Mouse (Mus musculus): ENCODE data around the gene Zfp961. TPM values are rescaled to one million over a fixed set of nuclear protein-coding genes. Genes with fewer than 3 reads are reported as not detected.

The Zfp961 gene
- polyA plus RNA-seq, 1 experiment from 2014 or later = 22.7 TPM

- DNase-seq (ENCODE audit: low spot score) (no peak), ATAC-seq (replicated peaks; ENCODE audit: low FRiP score) (no peak)
- Histone ChIP-seq H3K4me2 (no peak overlapping the region), H3K9ac (ENCODE audit: low read depth, low read length) (no peak overlapping the region), H3K27ac (ENCODE audit: low read depth, low read length) (no peak overlapping the region), H3K4me1 (replicated peaks; ENCODE audit: control insufficient read depth, insufficient read depth, low read length) (no peaks in the 10 kb centered on the region), H3K36me3 (ENCODE audit: control insufficient read depth, insufficient read depth, low read length) (peaks cover 33% of the 10 kb centered on the region), H3K4me3 (ENCODE audit: low read depth, low read length) (no peak overlapping the region), H3K27me3 (replicated peaks; ENCODE audit: control insufficient read depth, insufficient read depth, low read length) (no peaks in the 10 kb centered on the region), H3K9me3 (ENCODE audit: control insufficient read depth, low read length) (no peaks in the 10 kb centered on the region; the same call in 1 of the 2 replicates)
- 94% methylated on average over 6 of the region's 6 CpGs for WGBS
Measured at GRCm38 (mm10) chr8:71968636-71969035, 17.8 kb downstream of the Zfp961 start.

GRCm38 (mm10) chr8:71971945-71972344 is 21.1 kb downstream of the Zfp961 start:
- Histone ChIP-seq H3K36me3 (ENCODE audit: control insufficient read depth, insufficient read depth, low read length) (peaks cover 14% of the 10 kb centered on the region), H3K27ac (ENCODE audit: low read depth, low read length) (no peak overlapping the region), H3K4me3 (ENCODE audit: low read depth, low read length) (no peak overlapping the region), H3K9ac (ENCODE audit: low read depth, low read length) (no peak overlapping the region), H3K4me1 (replicated peaks; ENCODE audit: control insufficient read depth, insufficient read depth, low read length) (no peaks in the 10 kb centered on the region), H3K27me3 (replicated peaks; ENCODE audit: control insufficient read depth, insufficient read depth, low read length) (no peaks in the 10 kb centered on the region), H3K4me2 (no peak overlapping the region), H3K9me3 (ENCODE audit: control insufficient read depth, low read length) (no peaks in the 10 kb centered on the region)
- ATAC-seq (replicated peaks; ENCODE audit: low FRiP score) (no peak), DNase-seq (ENCODE audit: low spot score) (peak; percentile 20)
- 68% methylated on average over 1 of the region's 1 CpGs for WGBS

GRCm38 (mm10) chr8:71974211-71974610 is 23.4 kb downstream of the Zfp961 start:
- ATAC-seq (replicated peaks; ENCODE audit: low FRiP score) (no peak), DNase-seq (ENCODE audit: low spot score) (no peak)
- Histone ChIP-seq H3K36me3 (ENCODE audit: control insufficient read depth, insufficient read depth, low read length) (no peaks in the 10 kb centered on the region), H3K4me1 (replicated peaks; ENCODE audit: control insufficient read depth, insufficient read depth, low read length) (no peaks in the 10 kb centered on the region), H3K9me3 (ENCODE audit: control insufficient read depth, low read length) (no peaks in the 10 kb centered on the region), H3K9ac (ENCODE audit: low read depth, low read length) (no peak overlapping the region), H3K27ac (ENCODE audit: low read depth, low read length) (no peak overlapping the region), H3K27me3 (replicated peaks; ENCODE audit: control insufficient read depth, insufficient read depth, low read length) (no peaks in the 10 kb centered on the region), H3K4me3 (ENCODE audit: low read depth, low read length) (no peak overlapping the region), H3K4me2 (no peak overlapping the region)
- 82% methylated on average over 3 of the region's 3 CpGs for WGBS

GRCm38 (mm10) chr8:71981032-71981431 is 30.2 kb downstream of the Zfp961 start:
- Histone ChIP-seq H3K4me2 (no peak overlapping the region), H3K27ac (ENCODE audit: low read depth, low read length) (no peak overlapping the region), H3K36me3 (ENCODE audit: control insufficient read depth, insufficient read depth, low read length) (no peaks in the 10 kb centered on the region), H3K9me3 (ENCODE audit: control insufficient read depth, low read length) (no peaks in the 10 kb centered on the region), H3K27me3 (replicated peaks; ENCODE audit: control insufficient read depth, insufficient read depth, low read length) (no peaks in the 10 kb centered on the region), H3K4me1 (replicated peaks; ENCODE audit: control insufficient read depth, insufficient read depth, low read length) (peaks cover 5% of the 10 kb centered on the region; the same call in 1 of the 2 replicates), H3K9ac (ENCODE audit: low read depth, low read length) (no peak overlapping the region), H3K4me3 (ENCODE audit: low read depth, low read length) (no peak overlapping the region)
- ATAC-seq (replicated peaks; ENCODE audit: low FRiP score) (no peak), DNase-seq (ENCODE audit: low spot score) (peak; percentile 27)
- WGBS = 38% methylated on average over 2 of the region's 2 CpGs

- WGBS = 67% methylated on average over 4 of the region's 4 CpGs
- H3K9ac ChIP-seq (ENCODE audit: low read depth, low read length) = no peak overlapping the region
- no peak overlapping the region for H3K4me2 ChIP-seq
- peaks cover 5% of the 10 kb centered on the region; the same call in 1 of the 2 replicates for H3K4me1 ChIP-seq (replicated peaks; ENCODE audit: control insufficient read depth, insufficient read depth, low read length)
- H3K36me3 ChIP-seq (ENCODE audit: control insufficient read depth, insufficient read depth, low read length) = no peaks in the 10 kb centered on the region
- ATAC-seq (replicated peaks; ENCODE audit: low FRiP score) (no peak), DNase-seq (ENCODE audit: low spot score) (no peak)
- no peak overlapping the region for H3K27ac ChIP-seq (ENCODE audit: low read depth, low read length)
- H3K9me3 ChIP-seq (ENCODE audit: control insufficient read depth, low read length) = no peaks in the 10 kb centered on the region
- H3K4me3 ChIP-seq (ENCODE audit: low read depth, low read length) = no peak overlapping the region
- no peaks in the 10 kb centered on the region for H3K27me3 ChIP-seq (replicated peaks; ENCODE audit: control insufficient read depth, insufficient read depth, low read length)
Measured at GRCm38 (mm10) chr8:71981456-71981855, 30.6 kb downstream of the Zfp961 start.

- H3K9ac ChIP-seq (ENCODE audit: low read depth, low read length) = no peak overlapping the region
- H3K27ac ChIP-seq (ENCODE audit: low read depth, low read length) = no peak overlapping the region
- 65% methylated on average over 4 of the region's 4 CpGs for WGBS
- H3K4me2 ChIP-seq = no peak overlapping the region
- H3K36me3 ChIP-seq (ENCODE audit: control insufficient read depth, insufficient read depth, low read length) = no peaks in the 10 kb centered on the region
- ATAC-seq (replicated peaks; ENCODE audit: low FRiP score) (no peak), DNase-seq (ENCODE audit: low spot score) (no peak)
- no peaks in the 10 kb centered on the region for H3K27me3 ChIP-seq (replicated peaks; ENCODE audit: control insufficient read depth, insufficient read depth, low read length)
- no peaks in the 10 kb centered on the region for H3K9me3 ChIP-seq (ENCODE audit: control insufficient read depth, low read length)
- peaks cover 5% of the 10 kb centered on the region; the same call in 1 of the 2 replicates for H3K4me1 ChIP-seq (replicated peaks; ENCODE audit: control insufficient read depth, insufficient read depth, low read length)
- H3K4me3 ChIP-seq (ENCODE audit: low read depth, low read length) = no peak overlapping the region
Measured at GRCm38 (mm10) chr8:71984601-71985000, 33.8 kb downstream of the Zfp961 start.

GRCm38 (mm10) chr8:71988110-71988866 is 37.5 kb downstream of the Zfp961 start:
- Histone ChIP-seq H3K27me3 (replicated peaks; ENCODE audit: control insufficient read depth, insufficient read depth, low read length) (no peaks in the 10 kb centered on the region), H3K36me3 (ENCODE audit: control insufficient read depth, insufficient read depth, low read length) (no peaks in the 10 kb centered on the region), H3K27ac (ENCODE audit: low read depth, low read length) (no peak overlapping the region), H3K4me2 (peak overlapping the region; percentile 64), H3K4me1 (replicated peaks; ENCODE audit: control insufficient read depth, insufficient read depth, low read length) (no peaks in the 10 kb centered on the region), H3K4me3 (ENCODE audit: low read depth, low read length) (peak overlapping the region; percentile 44), H3K9ac (ENCODE audit: low read depth, low read length) (peak overlapping the region; percentile 53; the same call in 1 of the 2 replicates), H3K9me3 (ENCODE audit: control insufficient read depth, low read length) (no peaks in the 10 kb centered on the region)
- DNase-seq (ENCODE audit: low spot score) (peak; percentile 38), ATAC-seq (replicated peaks; ENCODE audit: low FRiP score) (peak; percentile 54; the same call in 1 of the 2 replicates)
- 11% methylated on average over 24 of the region's 24 CpGs for WGBS

- no peak for ATAC-seq (replicated peaks; ENCODE audit: low FRiP score)
- H3K27me3 ChIP-seq (replicated peaks; ENCODE audit: control insufficient read depth, insufficient read depth, low read length) = no peaks in the 10 kb centered on the region
- H3K4me3 ChIP-seq (ENCODE audit: low read depth, low read length) = peak overlapping the region; percentile 44
- H3K9me3 ChIP-seq (ENCODE audit: control insufficient read depth, low read length) = no peaks in the 10 kb centered on the region
- no peak for DNase-seq (ENCODE audit: low spot score)
- H3K4me1 ChIP-seq (replicated peaks; ENCODE audit: control insufficient read depth, insufficient read depth, low read length) = no peaks in the 10 kb centered on the region
- H3K36me3 ChIP-seq (ENCODE audit: control insufficient read depth, insufficient read depth, low read length) = no peaks in the 10 kb centered on the region
- H3K9ac ChIP-seq (ENCODE audit: low read depth, low read length) = peak overlapping the region; percentile 53; the same call in 1 of the 2 replicates
- peak overlapping the region; percentile 64 for H3K4me2 ChIP-seq
- H3K27ac ChIP-seq (ENCODE audit: low read depth, low read length) = no peak overlapping the region
- 60% methylated on average over 13 of the region's 13 CpGs for WGBS
Measured at GRCm38 (mm10) chr8:71988867-71989599, 38.2 kb downstream of the Zfp961 start.

All from liver, embryonic 11.5 days (tissue).